Mouse (Mus musculus) heart, embryonic 15.5 days (tissue): ENCODE measurements around the gene Hoxb6. TPM values are rescaled to one million over a fixed set of nuclear protein-coding genes. Genes with fewer than 3 reads are reported as not detected.

Experiments
- ATAC-seq: fragments of 200-750 bp; cut with Nextera tagmentation; replicated peaks from 2 replicates; pipeline ENCODE4 v1.8.0; 2017; ENCODE audit warnings: low read depth, moderate TSS enrichment; ENCODE audit not compliant: insufficient number of reproducible peaks, insufficient read depth, low FRiP score
- H3K27ac ChIP-seq: fragments of 300-500 bp; sonication (generic); 2 replicates; pipeline ENCODE4 v1.5.1; 2015; ENCODE audit warnings: mild to moderate bottlenecking, inconsistent platforms
- H3K27me3 ChIP-seq: fragments of 300-500 bp; sonication (generic); 2 replicates; pipeline ENCODE4 v1.6.1; 2015; ENCODE audit warnings: inconsistent platforms
- H3K36me3 ChIP-seq: fragments of 300-500 bp; sonication (generic); 2 replicates; pipeline ENCODE4 v1.6.1; 2015; ENCODE audit warnings: mild to moderate bottlenecking, inconsistent platforms
- H3K4me1 ChIP-seq: fragments of 300-500 bp; sonication (generic); replicated peaks from 2 replicates; pipeline ENCODE4 v1.6.1; 2015; ENCODE audit warnings: inconsistent platforms
- H3K4me2 ChIP-seq: fragments of 300-500 bp; sonication (generic); 2 replicates; pipeline ENCODE4 v1.6.1; 2015; ENCODE audit warnings: inconsistent platforms, mild to moderate bottlenecking, moderate library complexity
- H3K4me3 ChIP-seq: fragments of 300-500 bp; sonication (generic); 2 replicates; pipeline ENCODE4 v1.5.1; 2015; ENCODE audit warnings: mild to moderate bottlenecking, inconsistent platforms
- H3K9ac ChIP-seq: fragments of 300-500 bp; sonication (generic); 2 replicates; pipeline ENCODE4 v1.6.1; 2015; ENCODE audit warnings: mild to moderate bottlenecking, inconsistent platforms
- H3K9me3 ChIP-seq: fragments of 300-500 bp; sonication (generic); replicated peaks from 2 replicates; pipeline ENCODE4 v1.6.1; 2016; ENCODE audit warnings: inconsistent platforms
- WGBS: fragments of 180-500 bp; shearing (Covaris S2); methylation state at CpG from one replicate; pipeline ENCODE4 v1.1.7; 2015; ENCODE audit warnings: mixed read lengths; 5-methylcytosine and 5-hydroxymethylcytosine counted together
- polyA plus RNA-seq: library from polyadenylated mRNA; unstranded; fragments of >200 nt; fragmentation: Nextera tagmentation; extraction: Ambion mirVana; gene quantifications from 2 replicates; pipeline ENCODE4 v1.2.1, GENCODE M21; 2015

The Hoxb6 gene
- polyA plus RNA-seq, 1 experiment from 2014 or later = 0.49 TPM

- H3K9ac ChIP-seq = no peak overlapping the region
- H3K9me3 ChIP-seq = no peaks in the 10 kb centered on the region
- WGBS = 18% methylated on average over 8 of the region's 8 CpGs
- ATAC-seq = no peak
- H3K4me3 ChIP-seq = no peak overlapping the region
- H3K27ac ChIP-seq = no peak overlapping the region
- no peaks in the 10 kb centered on the region for H3K36me3 ChIP-seq
- H3K4me2 ChIP-seq = no peak overlapping the region
- H3K4me1 ChIP-seq = peaks cover 20% of the 10 kb centered on the region
- peaks cover 98% of the 10 kb centered on the region for H3K27me3 ChIP-seq
These were observed 11.6 kb upstream of the Hoxb6 start for GRCm38 (mm10) chr11:96280399-96281378.

GRCm38 (mm10) chr11:96281396-96281795, 10.9 kb upstream of the Hoxb6 start:
- no peak for ATAC-seq
- H3K36me3 ChIP-seq = no peaks in the 10 kb centered on the region
- no peak overlapping the region for H3K9ac ChIP-seq
- no peaks in the 10 kb centered on the region for H3K9me3 ChIP-seq
- 5% methylated on average over 18 of the region's 18 CpGs for WGBS
- peaks cover 26% of the 10 kb centered on the region for H3K4me1 ChIP-seq
- H3K4me2 ChIP-seq = no peak overlapping the region
- no peak overlapping the region for H3K27ac ChIP-seq
- peaks cover 98% of the 10 kb centered on the region for H3K27me3 ChIP-seq
- H3K4me3 ChIP-seq = no peak overlapping the region

- H3K27ac ChIP-seq = no peak within 1 kb of the TSS
- H3K27me3 ChIP-seq = peaks cover 98% of the 10 kb centered on the region
- peak within 1 kb of the TSS; percentile 68; the same call in 1 of the 2 replicates for H3K4me2 ChIP-seq
- WGBS = 2% methylated on average over 27 of the region's 27 CpGs
- peak within 1 kb of the TSS; percentile 50 for H3K4me3 ChIP-seq
- H3K9me3 ChIP-seq = no peaks in the 10 kb centered on the region
- H3K4me1 ChIP-seq = peaks cover 31% of the 10 kb centered on the region
- no peak within 1 kb of the TSS for H3K9ac ChIP-seq
- no peak for ATAC-seq
- H3K36me3 ChIP-seq = no peaks in the 10 kb centered on the region
These were observed 10.3 kb upstream of the Hoxb6 start, which contains the start of gene Hoxb8 for GRCm38 (mm10) chr11:96281855-96282570. Gene Hoxb8, plus strand, starts transcription at chr11:96281905.

- peak overlapping the region; percentile 50 for H3K4me3 ChIP-seq
- peaks cover 98% of the 10 kb centered on the region for H3K27me3 ChIP-seq
- H3K27ac ChIP-seq = no peak overlapping the region
- H3K9ac ChIP-seq = no peak overlapping the region
- no peaks in the 10 kb centered on the region for H3K9me3 ChIP-seq
- WGBS = under 1% methylated on average over 49 of the region's 49 CpGs
- peak overlapping the region; percentile 68 for H3K4me2 ChIP-seq
- peaks cover 32% of the 10 kb centered on the region for H3K4me1 ChIP-seq
- ATAC-seq = no peak
- H3K36me3 ChIP-seq = no peaks in the 10 kb centered on the region
These were observed 9.4 kb upstream of the Hoxb6 start for GRCm38 (mm10) chr11:96282795-96283430.

GRCm38 (mm10) chr11:96284041-96284749, 8.1 kb upstream of the Hoxb6 start:
- under 1% methylated on average over 49 of the region's 49 CpGs for WGBS
- peaks cover 32% of the 10 kb centered on the region for H3K4me1 ChIP-seq
- peak overlapping the region; percentile 68 for H3K4me2 ChIP-seq
- ATAC-seq = 0 out of 2 replicates have a peak, but pooled peaks have one; percentile 47
- H3K27me3 ChIP-seq = peaks cover 96% of the 10 kb centered on the region
- H3K27ac ChIP-seq = no peak overlapping the region
- no peaks in the 10 kb centered on the region for H3K36me3 ChIP-seq
- H3K4me3 ChIP-seq = peak overlapping the region; percentile 50
- H3K9me3 ChIP-seq = no peaks in the 10 kb centered on the region
- no peak overlapping the region for H3K9ac ChIP-seq

- 2% methylated on average over 36 of the region's 37 CpGs for whole genome bisulfite sequencing
These were observed 7.2 kb upstream of the Hoxb6 start for GRCm38 (mm10) chr11:96284774-96285734.

GRCm38 (mm10) chr11:96285771-96286738, 6.2 kb upstream of the Hoxb6 start, which contains the start of gene Hoxb7:
Gene Hoxb7, plus strand, starts transcription at chr11:96286623.
- peak within 1 kb of the TSS; percentile 39 for H3K4me3 ChIP-seq
- no peaks in the 10 kb centered on the region for H3K36me3 ChIP-seq
- 2% methylated on average over 43 of the region's 43 CpGs for WGBS
- H3K27me3 ChIP-seq = peaks cover 97% of the 10 kb centered on the region
- ATAC-seq = no peak
- no peaks in the 10 kb centered on the region for H3K9me3 ChIP-seq
- H3K27ac ChIP-seq = peak within 1 kb of the TSS; percentile 21; the same call in 1 of the 2 replicates
- H3K4me2 ChIP-seq = peak within 1 kb of the TSS; percentile 68
- H3K9ac ChIP-seq = no peak within 1 kb of the TSS
- peaks cover 32% of the 10 kb centered on the region for H3K4me1 ChIP-seq

More at GRCm38 (mm10) chr11:96284774-96285734, 7.2 kb upstream of the Hoxb6 start:
- Histone ChIP-seq H3K27ac (no peak overlapping the region), H3K4me1 (peaks cover 32% of the 10 kb centered on the region), H3K27me3 (peaks cover 96% of the 10 kb centered on the region), H3K4me2 (peak overlapping the region; percentile 68), H3K36me3 (no peaks in the 10 kb centered on the region), H3K4me3 (peak overlapping the region; percentile 50), H3K9me3 (no peaks in the 10 kb centered on the region), H3K9ac (no peak overlapping the region)
- no peak; the same call in 1 of the 2 replicates for ATAC-seq

- no peaks in the 10 kb centered on the region for H3K9me3 ChIP-seq
- H3K36me3 ChIP-seq = no peaks in the 10 kb centered on the region
- H3K4me2 ChIP-seq = peak overlapping the region; percentile 68
- H3K27me3 ChIP-seq = peaks cover 97% of the 10 kb centered on the region
- H3K4me3 ChIP-seq = peak overlapping the region; percentile 39
- WGBS = under 1% methylated on average over 55 of the region's 55 CpGs
- H3K27ac ChIP-seq = no peak overlapping the region
- ATAC-seq = no peak
- H3K9ac ChIP-seq = no peak overlapping the region
- peaks cover 32% of the 10 kb centered on the region for H3K4me1 ChIP-seq
These were observed 5.4 kb upstream of the Hoxb6 start for GRCm38 (mm10) chr11:96286739-96287385.
